Mouse (Mus musculus) embryonic facial prominence, embryonic 12.5 days (tissue): ENCODE measurements at regions not wholly inside any gene's neighbourhood (a gene's known extent, or its start where the extent isn't known, plus 50 kb on each side); places are given as distances from the start of the nearest gene placed in this dataset.

Experiments used
- ATAC-seq: fragments of 200-750 bp; cut with Nextera tagmentation; 2 replicates; pipeline ENCODE4 v1.8.0; 2017; ENCODE audit not compliant: insufficient number of reproducible peaks, insufficient read depth, low FRiP score, low TSS enrichment
- H3K27ac ChIP-seq: fragments of 300-500 bp; sonication (generic); 2 replicates; pipeline ENCODE4 v1.5.1; 2016; ENCODE audit warnings: mild to moderate bottlenecking
- H3K27me3 ChIP-seq: fragments of 300-500 bp; sonication (generic); 2 replicates; pipeline ENCODE4 v1.6.1; 2016; ENCODE audit warnings: mild to moderate bottlenecking, moderate library complexity
- H3K36me3 ChIP-seq: fragments of 300-500 bp; sonication (generic); 2 replicates; pipeline ENCODE4 v1.6.1; 2016; ENCODE audit warnings: mild to moderate bottlenecking
- H3K4me1 ChIP-seq: fragments of 300-500 bp; sonication (generic); 2 replicates; pipeline ENCODE4 v1.6.1; 2016
- H3K4me2 ChIP-seq: fragments of 300-500 bp; sonication (generic); replicated peaks from 2 replicates; pipeline ENCODE4 v1.6.1; 2016; ENCODE audit warnings: mild to moderate bottlenecking, moderate library complexity
- H3K4me3 ChIP-seq: fragments of 300-500 bp; sonication (generic); 2 replicates; pipeline ENCODE4 v1.5.1; 2016; ENCODE audit warnings: mild to moderate bottlenecking
- H3K9ac ChIP-seq: fragments of 300-500 bp; sonication (generic); 2 replicates; pipeline ENCODE4 v1.6.1; 2016; ENCODE audit warnings: mild to moderate bottlenecking, moderate library complexity
- H3K9me3 ChIP-seq: fragments of 300-500 bp; sonication (generic); 2 replicates; pipeline ENCODE4 v1.6.1; 2016; ENCODE audit warnings: mild to moderate bottlenecking, moderate library complexity
- WGBS: fragments of 180-500 bp; shearing (Covaris S2); methylation state at CpG from one replicate; pipeline ENCODE4 v1.1.7; 2016; 5-methylcytosine and 5-hydroxymethylcytosine counted together

- H3K9ac ChIP-seq = no peak overlapping the region
- no peaks in the 10 kb centered on the region for H3K27me3 ChIP-seq
- WGBS = 63% methylated on average over 14 of the region's 14 CpGs
- H3K4me3 ChIP-seq = no peak overlapping the region
- 0 out of 2 replicates have a peak, but pooled peaks cover 3% of the 10 kb centered on the region for H3K4me1 ChIP-seq
- H3K4me2 ChIP-seq = no peak overlapping the region
- ATAC-seq = no peak
- no peaks in the 10 kb centered on the region for H3K36me3 ChIP-seq
- no peaks in the 10 kb centered on the region for H3K9me3 ChIP-seq
- H3K27ac ChIP-seq = no peak overlapping the region
Observed at GRCm38 (mm10) chr5:141091676-141092075, 91.3 kb upstream of the Card11 start.

GRCm38 (mm10) chr5:141093641-141094040 lies 93.3 kb upstream of the Card11 start:
- no peak overlapping the region for H3K4me2 ChIP-seq
- no peaks in the 10 kb centered on the region for H3K36me3 ChIP-seq
- no peak overlapping the region for H3K27ac ChIP-seq
- no peaks in the 10 kb centered on the region for H3K9me3 ChIP-seq
- no peaks in the 10 kb centered on the region for H3K27me3 ChIP-seq
- no peak for ATAC-seq
- H3K4me3 ChIP-seq = no peak overlapping the region
- WGBS = 55% methylated on average over 4 of the region's 4 CpGs
- no peak overlapping the region for H3K9ac ChIP-seq
- H3K4me1 ChIP-seq = 0 out of 2 replicates have a peak, but pooled peaks cover 3% of the 10 kb centered on the region

GRCm38 (mm10) chr5:141097878-141098277 lies 97.5 kb upstream of the Card11 start:
- ATAC-seq = no peak
- no peak overlapping the region for H3K27ac ChIP-seq
- WGBS = 45% methylated on average over 4 of the region's 4 CpGs
- H3K4me2 ChIP-seq = no peak overlapping the region
- H3K4me1 ChIP-seq = 0 out of 2 replicates have a peak, but pooled peaks cover 4% of the 10 kb centered on the region
- no peaks in the 10 kb centered on the region for H3K36me3 ChIP-seq
- H3K27me3 ChIP-seq = no peaks in the 10 kb centered on the region
- H3K9ac ChIP-seq = no peak overlapping the region
- no peak overlapping the region for H3K4me3 ChIP-seq
- no peaks in the 10 kb centered on the region for H3K9me3 ChIP-seq

GRCm38 (mm10) chr5:141111666-141112065 lies 111.3 kb upstream of the Card11 start:
- Histone ChIP-seq H3K9ac (no peak overlapping the region), H3K27me3 (no peaks in the 10 kb centered on the region), H3K9me3 (no peaks in the 10 kb centered on the region), H3K27ac (no peak overlapping the region), H3K4me2 (no peak overlapping the region), H3K4me3 (no peak overlapping the region), H3K4me1 (no peaks in the 10 kb centered on the region), H3K36me3 (no peaks in the 10 kb centered on the region)
- no peak for ATAC-seq
- 91% methylated on average over 3 of the region's 3 CpGs for WGBS

- no peak for ATAC-seq
- no peaks in the 10 kb centered on the region for H3K27me3 ChIP-seq
- no peak overlapping the region for H3K27ac ChIP-seq
- H3K4me3 ChIP-seq = no peak overlapping the region
- H3K4me1 ChIP-seq = no peaks in the 10 kb centered on the region
- H3K9ac ChIP-seq = no peak overlapping the region
- H3K9me3 ChIP-seq = no peaks in the 10 kb centered on the region
- whole genome bisulfite sequencing = 34% methylated on average over 4 of the region's 4 CpGs
- no peak overlapping the region for H3K4me2 ChIP-seq
- H3K36me3 ChIP-seq = no peaks in the 10 kb centered on the region
Observed at GRCm38 (mm10) chr5:141115273-141115904, 115.0 kb upstream of the Card11 start.

GRCm38 (mm10) chr5:141115963-141116362 lies 115.6 kb upstream of the Card11 start:
- Histone ChIP-seq H3K9me3 (no peaks in the 10 kb centered on the region), H3K4me2 (no peak overlapping the region), H3K4me1 (no peaks in the 10 kb centered on the region), H3K4me3 (no peak overlapping the region), H3K9ac (no peak overlapping the region), H3K27me3 (no peaks in the 10 kb centered on the region), H3K36me3 (no peaks in the 10 kb centered on the region), H3K27ac (no peak overlapping the region)
- 75% methylated on average over 8 of the region's 8 CpGs for WGBS
- no peak for ATAC-seq

- no peaks in the 10 kb centered on the region for H3K9me3 ChIP-seq
- no peaks in the 10 kb centered on the region for H3K36me3 ChIP-seq
- H3K4me2 ChIP-seq = no peak overlapping the region
- no peak overlapping the region for H3K4me3 ChIP-seq
- H3K9ac ChIP-seq = no peak overlapping the region
- no peaks in the 10 kb centered on the region for H3K27me3 ChIP-seq
- H3K27ac ChIP-seq = no peak overlapping the region
- 79% methylated on average over 7 of the region's 7 CpGs for WGBS
- no peaks in the 10 kb centered on the region for H3K4me1 ChIP-seq
- no peak for ATAC-seq
Observed at GRCm38 (mm10) chr5:141125870-141126269, 115.4 kb upstream of the Sdk1 start.

- Histone ChIP-seq H3K4me3 (no peak overlapping the region), H3K27ac (no peak overlapping the region), H3K27me3 (no peaks in the 10 kb centered on the region), H3K4me1 (no peaks in the 10 kb centered on the region), H3K9me3 (no peaks in the 10 kb centered on the region), H3K36me3 (no peaks in the 10 kb centered on the region), H3K4me2 (no peak overlapping the region), H3K9ac (no peak overlapping the region)
- 90% methylated on average over 7 of the region's 7 CpGs for WGBS
- no peak for ATAC-seq
Observed at GRCm38 (mm10) chr5:141126536-141126935, 114.8 kb upstream of the Sdk1 start.

- no peaks in the 10 kb centered on the region for H3K27me3 ChIP-seq
- no peak overlapping the region for H3K9ac ChIP-seq
- H3K36me3 ChIP-seq = no peaks in the 10 kb centered on the region
- H3K9me3 ChIP-seq = no peaks in the 10 kb centered on the region
- ATAC-seq = no peak
- WGBS = 55% methylated on average over 1 of the region's 1 CpGs
- H3K4me2 ChIP-seq = no peak overlapping the region
- peaks cover 9% of the 10 kb centered on the region for H3K4me1 ChIP-seq
- H3K27ac ChIP-seq = no peak overlapping the region
- no peak overlapping the region for H3K4me3 ChIP-seq
Observed at GRCm38 (mm10) chr5:141131036-141131435, 110.3 kb upstream of the Sdk1 start.

GRCm38 (mm10) chr5:141131906-141132305 lies 109.4 kb upstream of the Sdk1 start:
- no peak overlapping the region for H3K27ac ChIP-seq
- no peaks in the 10 kb centered on the region for H3K9me3 ChIP-seq
- no peak overlapping the region for H3K4me2 ChIP-seq
- no peaks in the 10 kb centered on the region for H3K36me3 ChIP-seq
- peaks cover 13% of the 10 kb centered on the region for H3K4me1 ChIP-seq
- no peak for ATAC-seq
- WGBS = 75% methylated on average over 9 of the region's 9 CpGs
- no peaks in the 10 kb centered on the region for H3K27me3 ChIP-seq
- H3K9ac ChIP-seq = no peak overlapping the region
- no peak overlapping the region for H3K4me3 ChIP-seq

GRCm38 (mm10) chr5:141136239-141136638 lies 105.1 kb upstream of the Sdk1 start:
- WGBS = 36% methylated on average over 4 of the region's 4 CpGs
- H3K9ac ChIP-seq = no peak overlapping the region
- no peak overlapping the region for H3K27ac ChIP-seq
- H3K4me2 ChIP-seq = no peak overlapping the region
- no peak overlapping the region for H3K4me3 ChIP-seq
- no peaks in the 10 kb centered on the region for H3K27me3 ChIP-seq
- ATAC-seq = no peak
- peaks cover 27% of the 10 kb centered on the region for H3K4me1 ChIP-seq
- H3K36me3 ChIP-seq = no peaks in the 10 kb centered on the region
- no peaks in the 10 kb centered on the region for H3K9me3 ChIP-seq

- Histone ChIP-seq H3K4me2 (no peak overlapping the region), H3K9me3 (no peaks in the 10 kb centered on the region), H3K4me3 (no peak overlapping the region), H3K27ac (no peak overlapping the region), H3K36me3 (no peaks in the 10 kb centered on the region), H3K27me3 (no peaks in the 10 kb centered on the region), H3K4me1 (peaks cover 27% of the 10 kb centered on the region), H3K9ac (no peak overlapping the region)
- WGBS = 75% methylated on average over 3 of the region's 3 CpGs
- no peak for ATAC-seq
Observed at GRCm38 (mm10) chr5:141137716-141138115, 103.6 kb upstream of the Sdk1 start.
